Mouse (Mus musculus) liver, embryonic 16.5 days (tissue): ENCODE measurements around the gene AI481877. TPM values are rescaled to one million over a fixed set of nuclear protein-coding genes. Genes with fewer than 3 reads are reported as not detected.

Experiments
- ATAC-seq: fragments of 200-750 bp; cut with Nextera tagmentation; 2 replicates; pipeline ENCODE4 v1.8.0; 2017; ENCODE audit warnings: low read depth, mild to moderate bottlenecking, moderate number of reproducible peaks, moderate library complexity
- H3K27ac ChIP-seq: fragments of 300-500 bp; sonication (generic); 2 replicates; pipeline ENCODE4 v1.5.1; 2014; ENCODE audit warnings: mild to moderate bottlenecking, low read length
- H3K27me3 ChIP-seq: fragments of 300-500 bp; sonication (generic); 2 replicates; pipeline ENCODE4 v1.6.1; 2014; ENCODE audit warnings: low read depth, low read length, mixed read lengths; ENCODE audit not compliant: control insufficient read depth, insufficient read depth
- H3K36me3 ChIP-seq: fragments of 300-500 bp; sonication (generic); 2 replicates; pipeline ENCODE4 v1.6.1; 2014; ENCODE audit warnings: mild to moderate bottlenecking; ENCODE audit not compliant: control insufficient read depth, insufficient read depth
- H3K4me1 ChIP-seq: fragments of 300-500 bp; sonication (generic); 2 replicates; pipeline ENCODE4 v1.6.1; 2014; ENCODE audit warnings: low read depth, low read length, mixed read lengths; ENCODE audit not compliant: control insufficient read depth
- H3K4me2 ChIP-seq: fragments of 300-500 bp; sonication (generic); 2 replicates; pipeline ENCODE4 v1.6.1; 2014; ENCODE audit warnings: low read depth, low read length, mixed read lengths
- H3K4me3 ChIP-seq: fragments of 300-500 bp; sonication (generic); 2 replicates; pipeline ENCODE4 v1.5.1; 2014; ENCODE audit warnings: low read depth, mild to moderate bottlenecking, low read length
- H3K9ac ChIP-seq: fragments of 300-500 bp; sonication (generic); 2 replicates; pipeline ENCODE4 v1.6.1; 2014; ENCODE audit warnings: low read depth, low read length
- H3K9me3 ChIP-seq: fragments of 300-500 bp; sonication (generic); replicated peaks from 2 replicates; pipeline ENCODE4 v1.6.1; 2016; ENCODE audit warnings: low read length; ENCODE audit not compliant: control insufficient read depth
- WGBS: fragments of 180-500 bp; shearing (Covaris S2); extraction: QIAGEN DNeasy Blood & Tissue Kit; methylation state at CpG from one replicate; pipeline ENCODE4 v1.1.7; 2014; ENCODE audit not compliant: insufficient replicate concordance; 5-methylcytosine and 5-hydroxymethylcytosine counted together
- polyA plus RNA-seq: library from polyadenylated mRNA; unstranded; fragments of >200 nt; fragmentation: Nextera tagmentation; extraction: Ambion mirVana; gene quantifications from 2 replicates; pipeline ENCODE4 v1.2.1, GENCODE M21; 2015

AI481877 gene
- polyA plus RNA-seq, 1 experiment from 2014 or later, result not detected

DNA sequence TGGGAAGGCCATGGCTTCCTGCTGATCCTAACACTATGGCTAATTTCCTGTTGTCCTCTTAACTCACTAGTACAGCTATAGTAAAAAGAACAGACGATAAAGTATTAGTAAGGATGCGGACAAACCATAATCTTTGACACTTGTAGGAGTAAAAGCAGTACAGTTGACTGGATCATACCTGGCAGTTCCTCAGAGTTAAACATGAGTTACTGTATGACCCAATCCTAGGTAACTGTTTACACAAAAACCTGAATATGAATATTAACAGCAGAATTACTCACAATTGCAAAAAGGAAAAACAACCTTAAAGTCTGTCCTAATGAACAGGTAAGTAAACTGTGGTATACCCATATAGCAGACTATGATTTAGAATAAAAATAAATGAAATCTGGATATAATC is 30.9 kb downstream of the AI481877 start:
- 57% methylated on average over 2 of the region's 2 CpGs for WGBS
- H3K27ac ChIP-seq, result no peak overlapping the region
- no peak overlapping the region for H3K4me3 ChIP-seq
- no peak overlapping the region for H3K4me2 ChIP-seq
- no peaks in the 10 kb centered on the region for H3K27me3 ChIP-seq
- no peaks in the 10 kb centered on the region for H3K4me1 ChIP-seq
- no peak overlapping the region for H3K9ac ChIP-seq
- H3K36me3 ChIP-seq, result no peaks in the 10 kb centered on the region
- ATAC-seq, result no peak
- H3K9me3 ChIP-seq, result no peaks in the 10 kb centered on the region

DNA sequence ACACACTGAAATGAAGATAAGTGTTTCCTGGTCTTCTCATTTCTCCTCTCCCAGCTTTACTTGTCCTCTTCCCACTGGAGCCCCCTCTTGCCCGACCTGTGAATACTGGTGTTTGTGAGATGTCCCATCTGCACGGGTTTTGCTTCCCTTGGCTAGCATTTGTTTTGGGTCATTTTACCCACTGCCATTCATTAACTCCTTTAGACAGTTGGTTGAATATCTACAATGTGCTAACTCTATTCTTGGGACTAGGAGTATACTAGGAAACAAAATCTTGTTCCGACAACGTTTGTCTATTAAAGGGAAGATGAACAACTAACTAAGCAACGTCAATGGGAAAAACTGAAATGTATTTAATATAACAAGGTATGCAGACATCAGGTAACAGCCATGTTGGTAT is 32.1 kb downstream of the AI481877 start:
- ATAC-seq, result no peak
- Histone ChIP-seq H3K9ac (no peak overlapping the region), H3K4me2 (no peak overlapping the region), H3K36me3 (no peaks in the 10 kb centered on the region), H3K27me3 (no peaks in the 10 kb centered on the region), H3K4me3 (no peak overlapping the region), H3K27ac (no peak overlapping the region), H3K9me3 (no peaks in the 10 kb centered on the region), H3K4me1 (no peaks in the 10 kb centered on the region)
- WGBS, result 60% methylated on average over 5 of the region's 5 CpGs

DNA sequence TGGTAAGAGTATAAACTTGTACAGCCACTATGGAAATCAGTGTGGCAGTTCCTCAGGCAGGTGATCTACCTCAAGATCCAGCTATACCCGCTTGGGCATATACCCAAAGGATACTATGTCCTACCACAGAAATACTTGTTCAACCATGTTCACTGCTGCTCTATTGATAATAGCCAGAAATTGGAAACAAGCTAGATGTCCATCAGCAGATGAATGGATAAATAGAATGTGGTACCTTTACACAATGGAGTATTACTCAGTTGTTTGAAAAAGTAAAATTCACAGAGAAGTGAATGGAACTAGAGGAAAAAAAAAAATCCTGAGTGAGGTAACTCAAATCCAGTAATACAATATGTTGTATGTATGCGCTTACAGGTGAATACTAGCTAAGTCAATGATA is 34.6 kb downstream of the AI481877 start:
- WGBS, result 70% methylated on average over 2 of the region's 2 CpGs
- Histone ChIP-seq H3K4me3 (no peak overlapping the region), H3K4me2 (no peak overlapping the region), H3K27me3 (no peaks in the 10 kb centered on the region), H3K36me3 (no peaks in the 10 kb centered on the region), H3K4me1 (no peaks in the 10 kb centered on the region), H3K9me3 (no peaks in the 10 kb centered on the region), H3K27ac (no peak overlapping the region), H3K9ac (no peak overlapping the region)
- ATAC-seq, result no peak

DNA sequence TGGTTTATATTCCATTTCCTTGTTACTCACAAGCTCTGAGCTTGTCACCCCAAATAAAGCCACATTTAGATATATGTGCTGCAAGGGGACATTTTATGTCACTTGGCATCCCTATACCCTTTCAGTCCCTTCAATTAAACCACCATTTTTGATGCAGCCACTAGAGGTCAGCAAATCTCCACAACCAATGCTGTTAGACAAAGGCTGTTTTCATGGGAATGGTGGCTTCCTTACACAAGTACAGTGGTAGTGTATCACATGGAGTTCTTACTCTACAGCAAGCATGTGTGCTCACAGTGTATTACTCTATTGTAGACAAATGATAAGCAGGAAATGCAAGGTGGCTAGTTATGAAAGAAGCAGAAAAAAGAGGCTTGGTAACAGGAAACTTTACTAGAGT is 42.4 kb downstream of the AI481877 start:
- Histone ChIP-seq H3K4me1 (no peaks in the 10 kb centered on the region), H3K27ac (no peak overlapping the region), H3K36me3 (no peaks in the 10 kb centered on the region), H3K4me3 (no peak overlapping the region), H3K4me2 (no peak overlapping the region), H3K9me3 (no peaks in the 10 kb centered on the region), H3K9ac (no peak overlapping the region), H3K27me3 (no peaks in the 10 kb centered on the region)
- ATAC-seq, result no peak

DNA sequence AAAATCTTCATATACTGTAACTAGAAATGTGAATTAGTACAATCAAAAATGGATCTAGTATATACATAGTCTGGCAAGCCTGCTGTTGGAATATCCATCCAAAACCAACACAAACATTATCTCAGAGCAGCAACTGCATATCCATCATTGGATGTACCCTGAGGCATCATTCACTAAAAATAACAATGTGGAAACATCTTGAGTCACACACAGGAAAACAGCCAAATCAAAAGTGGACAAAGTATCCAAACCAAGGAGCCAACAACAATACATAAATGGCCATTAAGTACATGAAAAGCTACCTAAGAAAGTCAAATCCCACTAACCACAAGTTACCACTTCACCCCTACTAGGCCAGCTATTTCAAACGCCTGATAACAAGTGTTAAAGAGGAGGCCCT is 49.4 kb downstream of the AI481877 start:
- ATAC-seq, result no peak
- Histone ChIP-seq H3K9me3 (no peaks in the 10 kb centered on the region), H3K27me3 (no peaks in the 10 kb centered on the region), H3K4me2 (no peak overlapping the region), H3K4me1 (no peaks in the 10 kb centered on the region), H3K27ac (no peak overlapping the region), H3K36me3 (no peaks in the 10 kb centered on the region), H3K4me3 (no peak overlapping the region), H3K9ac (no peak overlapping the region)
- WGBS, result 15% methylated on average over 1 of the region's 1 CpGs

DNA sequence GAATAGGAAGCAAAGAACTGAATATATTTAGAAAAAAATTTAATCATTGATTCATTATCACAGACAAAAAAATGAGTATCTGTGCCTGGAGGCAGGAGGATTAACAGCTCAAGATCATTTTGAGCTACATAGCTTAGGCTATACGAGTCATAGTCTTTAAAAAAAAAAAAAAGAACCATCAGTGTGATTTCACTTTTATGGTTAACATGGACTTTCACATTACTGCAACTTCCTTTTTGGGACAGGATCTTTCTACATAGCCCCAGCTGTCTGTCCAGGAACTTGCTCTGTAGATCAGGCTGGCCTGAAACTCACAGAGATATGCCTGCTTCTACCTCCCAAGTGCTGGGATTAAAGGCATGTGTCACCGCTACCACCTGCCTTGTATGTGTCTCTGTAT is 55.4 kb downstream of the AI481877 start:
- no peak overlapping the region for H3K27ac ChIP-seq
- no peaks in the 10 kb centered on the region for H3K27me3 ChIP-seq
- no peak for ATAC-seq
- H3K36me3 ChIP-seq, result no peaks in the 10 kb centered on the region
- H3K9me3 ChIP-seq, result no peaks in the 10 kb centered on the region
- H3K9ac ChIP-seq, result no peak overlapping the region
- WGBS, result 57% methylated on average over 2 of the region's 2 CpGs
- H3K4me3 ChIP-seq, result no peak overlapping the region
- no peaks in the 10 kb centered on the region for H3K4me1 ChIP-seq
- H3K4me2 ChIP-seq, result no peak overlapping the region

DNA sequence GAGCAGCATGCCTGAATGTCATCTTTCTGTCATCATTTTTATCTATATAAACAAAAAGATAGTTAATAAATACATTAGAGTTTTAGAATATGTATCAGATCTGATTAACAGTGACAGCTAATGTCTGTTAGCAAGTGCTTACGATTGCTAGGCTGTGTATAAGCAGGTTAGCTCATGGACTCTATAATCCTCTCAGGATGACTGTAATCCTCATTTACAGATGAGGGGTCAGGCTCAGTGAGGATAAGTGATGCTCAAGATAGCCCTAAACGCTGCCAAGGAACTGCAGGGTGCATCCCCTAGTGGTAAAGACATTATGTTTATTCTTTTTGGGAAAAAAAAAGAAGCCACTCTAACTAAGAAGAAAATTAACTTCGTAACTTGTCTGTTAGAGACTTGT is 69.5 kb downstream of the AI481877 start:
- no peak overlapping the region for H3K27ac ChIP-seq
- 46% methylated on average over 3 of the region's 3 CpGs for WGBS
- H3K4me3 ChIP-seq, result no peak overlapping the region
- H3K36me3 ChIP-seq, result no peaks in the 10 kb centered on the region
- H3K9ac ChIP-seq, result no peak overlapping the region
- H3K27me3 ChIP-seq, result no peaks in the 10 kb centered on the region
- no peaks in the 10 kb centered on the region for H3K4me1 ChIP-seq
- H3K9me3 ChIP-seq, result no peaks in the 10 kb centered on the region
- H3K4me2 ChIP-seq, result no peak overlapping the region
- ATAC-seq, result no peak

DNA sequence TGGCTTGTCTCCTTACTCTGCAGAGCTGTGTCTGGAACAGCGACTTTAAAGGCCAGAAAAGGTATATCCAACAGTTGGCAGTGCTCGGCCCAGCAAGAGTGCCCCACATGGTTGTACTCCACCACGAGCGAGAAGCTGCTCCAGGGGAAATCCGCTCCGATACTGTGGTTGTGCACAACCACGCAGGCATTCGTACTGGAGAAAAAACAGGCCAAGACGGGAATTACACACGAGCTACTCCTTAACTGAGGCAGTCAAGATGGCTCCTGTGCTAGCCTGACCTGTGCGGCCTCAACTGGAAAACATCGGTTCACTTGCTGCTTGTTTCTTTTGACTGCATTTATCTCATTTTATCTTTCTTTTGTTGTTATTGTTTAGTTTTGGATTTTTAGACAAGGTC is 76.3 kb downstream of the AI481877 start:
- no peaks in the 10 kb centered on the region for H3K4me1 ChIP-seq
- H3K9ac ChIP-seq, result no peak overlapping the region
- H3K27me3 ChIP-seq, result no peaks in the 10 kb centered on the region
- no peak overlapping the region for H3K4me3 ChIP-seq
- H3K36me3 ChIP-seq, result no peaks in the 10 kb centered on the region
- H3K9me3 ChIP-seq, result no peaks in the 10 kb centered on the region
- no peak overlapping the region for H3K4me2 ChIP-seq
- 79% methylated on average over 12 of the region's 12 CpGs for WGBS
- H3K27ac ChIP-seq, result no peak overlapping the region
- ATAC-seq, result no peak

DNA sequence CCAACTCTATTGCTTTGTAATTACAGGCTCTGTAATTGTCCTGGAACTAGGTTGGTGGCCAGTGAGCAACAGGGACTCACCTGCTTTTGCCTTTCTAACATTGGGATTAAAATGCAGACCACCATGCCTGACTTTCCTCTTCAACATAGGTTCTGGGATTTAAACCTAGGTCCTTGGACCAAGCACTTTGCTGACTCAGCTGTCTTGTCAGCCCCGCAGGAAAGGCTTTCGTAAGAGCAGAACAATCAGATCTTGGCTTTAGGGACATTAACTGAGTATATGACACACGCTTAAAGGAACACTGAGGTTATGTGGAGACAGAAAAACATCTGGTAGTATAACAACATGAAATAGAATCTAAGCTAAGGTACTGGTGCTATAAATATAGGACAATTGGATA is 80.9 kb downstream of the AI481877 start:
- H3K36me3 ChIP-seq, result no peaks in the 10 kb centered on the region
- H3K4me2 ChIP-seq, result no peak overlapping the region
- 53% methylated on average over 3 of the region's 3 CpGs for WGBS
- H3K4me1 ChIP-seq, result no peaks in the 10 kb centered on the region
- no peak overlapping the region for H3K27ac ChIP-seq
- H3K9me3 ChIP-seq, result no peaks in the 10 kb centered on the region
- no peak overlapping the region for H3K9ac ChIP-seq
- H3K4me3 ChIP-seq, result no peak overlapping the region
- no peaks in the 10 kb centered on the region for H3K27me3 ChIP-seq
- no peak for ATAC-seq

DNA sequence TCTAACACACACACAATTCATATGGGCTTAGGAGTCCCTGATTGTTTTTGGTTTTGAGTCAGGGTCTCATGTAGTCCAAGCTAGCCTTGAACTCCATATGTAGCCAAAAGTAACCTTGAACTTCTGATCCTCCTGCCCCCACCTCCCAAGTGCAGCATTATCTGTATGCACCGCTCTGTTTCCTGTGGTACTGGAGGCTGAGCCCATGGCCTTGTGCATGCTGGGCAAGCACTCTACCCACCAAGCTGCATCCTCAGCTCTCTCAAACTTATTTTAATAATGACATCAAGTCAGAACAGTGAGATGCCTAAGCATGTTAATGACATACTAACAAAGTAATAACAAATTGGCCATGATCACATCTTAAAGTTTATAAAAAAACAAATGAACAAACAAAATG is 87.7 kb downstream of the AI481877 start:
- Histone ChIP-seq H3K9me3 (no peaks in the 10 kb centered on the region), H3K4me2 (no peak overlapping the region), H3K4me1 (no peaks in the 10 kb centered on the region), H3K27ac (no peak overlapping the region), H3K4me3 (no peak overlapping the region), H3K36me3 (no peaks in the 10 kb centered on the region), H3K9ac (no peak overlapping the region), H3K27me3 (no peaks in the 10 kb centered on the region)
- 42% methylated on average over 1 of the region's 1 CpGs for WGBS
- ATAC-seq, result no peak
